Mouse (Mus musculus) midbrain, embryonic 15.5 days (tissue): ENCODE results near the gene Pde6d. TPM values are rescaled to one million over a fixed set of nuclear protein-coding genes. Genes with fewer than 3 reads are reported as not detected.
"Not testable (repeated sequence)": the region's sequence is repeated elsewhere in the genome, so short reads cannot be mapped to it uniquely, and the experiment has no call there.

Experiments
- ATAC-seq: fragments of 200-750 bp; cut with Nextera tagmentation; replicated peaks from 2 replicates; pipeline ENCODE4 v1.8.0; 2017; ENCODE audit warnings: moderate TSS enrichment
- H3K27ac ChIP-seq: fragments of 300-500 bp; sonication (generic); 2 replicates; pipeline ENCODE4 v1.5.1; 2015; ENCODE audit warnings: mild to moderate bottlenecking, inconsistent platforms
- H3K27me3 ChIP-seq: fragments of 300-500 bp; sonication (generic); replicated peaks from 2 replicates; pipeline ENCODE4 v1.6.1; 2015; ENCODE audit warnings: inconsistent platforms
- H3K36me3 ChIP-seq: fragments of 300-500 bp; sonication (generic); replicated peaks from 2 replicates; pipeline ENCODE4 v1.6.1; 2015; ENCODE audit warnings: inconsistent platforms
- H3K4me1 ChIP-seq: fragments of 300-500 bp; sonication (generic); 2 replicates; pipeline ENCODE4 v1.6.1; 2015; ENCODE audit warnings: inconsistent platforms
- H3K4me2 ChIP-seq: fragments of 300-500 bp; sonication (generic); 2 replicates; pipeline ENCODE4 v1.6.1; 2015; ENCODE audit warnings: inconsistent platforms, mild to moderate bottlenecking, moderate library complexity
- H3K4me3 ChIP-seq: fragments of 300-500 bp; sonication (generic); 2 replicates; pipeline ENCODE4 v1.5.1; 2015; ENCODE audit warnings: mild to moderate bottlenecking, inconsistent platforms
- H3K9ac ChIP-seq: fragments of 300-500 bp; sonication (generic); 2 replicates; pipeline ENCODE4 v1.6.1; 2015; ENCODE audit warnings: mild to moderate bottlenecking, inconsistent platforms
- H3K9me3 ChIP-seq: fragments of 300-500 bp; sonication (generic); 2 replicates; pipeline ENCODE4 v1.6.1; 2016; ENCODE audit warnings: inconsistent platforms
- WGBS: fragments of 180-500 bp; shearing (Covaris S2); methylation state at CpG from one replicate; pipeline ENCODE4 v1.1.7; 2015; ENCODE audit warnings: mixed read lengths; 5-methylcytosine and 5-hydroxymethylcytosine counted together
- polyA plus RNA-seq: library from polyadenylated mRNA; unstranded; fragments of >200 nt; fragmentation: Nextera tagmentation; extraction: Ambion mirVana; gene quantifications from 2 replicates; pipeline ENCODE4 v1.2.1, GENCODE M21; 2015

Pde6d gene
- polyA plus RNA-seq, 1 experiment from 2014 or later, result 103 TPM

- Histone ChIP-seq H3K4me2 (no peak overlapping the region), H3K4me1 (no peaks in the 10 kb centered on the region), H3K9ac (no peak overlapping the region), H3K27ac (no peak overlapping the region), H3K4me3 (no peak overlapping the region), H3K9me3 (no peaks in the 10 kb centered on the region), H3K36me3 (peaks cover 4% of the 10 kb centered on the region; the same call in 1 of the 2 replicates), H3K27me3 (no peaks in the 10 kb centered on the region)
- WGBS, result 85% methylated on average over 7 of the region's 7 CpGs
- no peak for ATAC-seq
Observed at GRCm38 (mm10) chr1:86557872-86558271, 24.6 kb downstream of the Pde6d start.

DNA sequence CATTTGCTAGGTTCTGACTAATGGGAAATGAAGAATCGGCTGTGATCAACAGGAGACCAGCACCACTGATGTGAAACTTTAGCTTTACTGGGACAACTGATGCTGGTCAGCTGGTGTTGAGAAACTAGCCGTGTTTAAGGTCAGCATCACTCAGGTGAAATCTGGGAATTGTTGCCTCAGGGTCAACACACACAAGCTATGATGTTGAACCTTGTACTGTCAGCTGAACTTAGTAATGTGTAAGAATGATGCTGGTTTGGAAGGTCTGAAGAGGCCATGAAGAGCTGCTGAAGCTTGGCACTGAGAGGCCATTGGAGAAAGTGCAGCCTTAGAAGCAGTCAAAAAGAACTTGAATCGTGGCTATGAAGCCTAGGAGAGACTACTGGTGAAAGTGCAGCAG lies 26.8 kb downstream of the Pde6d start:
- ATAC-seq, result no peak

DNA sequence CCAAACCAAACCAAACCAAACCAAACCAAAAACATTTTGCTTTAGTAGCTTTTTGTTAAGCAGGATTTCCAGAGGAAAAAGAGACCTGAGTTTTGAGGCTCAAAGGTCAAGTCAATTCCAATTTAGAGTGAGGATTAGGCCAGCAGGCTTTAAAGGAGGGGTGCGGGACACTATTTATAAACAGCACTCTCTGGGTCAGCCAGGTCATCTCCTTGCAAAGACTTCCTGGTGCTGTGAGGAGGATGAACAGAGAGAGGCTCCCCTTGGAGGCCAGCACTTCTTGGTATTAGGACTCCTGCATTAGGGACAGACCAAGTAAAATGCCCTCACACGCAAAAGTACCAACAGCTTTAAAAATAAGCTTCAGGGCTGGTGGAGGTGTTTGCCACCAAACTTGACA lies 30.6 kb downstream of the Pde6d start:
- no peak for ATAC-seq
- 19% methylated on average over 2 of the region's 2 CpGs for WGBS

More for the DNA sequence above, 26.8 kb downstream of the Pde6d start:
- Histone ChIP-seq H3K9me3 (no peaks in the 10 kb centered on the region), H3K4me2 (no peak overlapping the region), H3K36me3 (peaks cover 4% of the 10 kb centered on the region; the same call in 1 of the 2 replicates), H3K4me3 (no peak overlapping the region), H3K9ac (no peak overlapping the region), H3K27ac (no peak overlapping the region), H3K27me3 (no peaks in the 10 kb centered on the region), H3K4me1 (no peaks in the 10 kb centered on the region)
- WGBS, result 87% methylated on average over 3 of the region's 3 CpGs

DNA sequence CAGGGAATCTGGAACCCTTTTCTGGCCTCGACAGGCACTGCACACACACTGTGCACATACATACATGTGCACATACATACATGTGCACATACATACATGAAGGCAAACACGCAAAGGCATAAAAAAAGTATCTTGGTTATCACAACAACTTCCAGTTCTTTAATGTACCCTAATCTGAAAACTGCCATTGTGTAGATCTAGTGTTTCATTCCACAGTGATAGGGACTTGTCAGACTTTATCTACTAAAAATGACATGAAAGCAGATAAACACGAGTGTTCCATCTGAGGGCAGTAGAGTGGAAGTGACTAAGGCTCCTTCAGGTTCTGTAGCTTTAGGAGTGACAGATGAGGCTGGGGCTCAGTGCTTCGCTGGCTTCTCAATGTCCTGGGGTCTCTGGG lies 31.1 kb downstream of the Pde6d start:
- H3K27ac ChIP-seq, result no peak overlapping the region
- no peak overlapping the region for H3K9ac ChIP-seq
- no peaks in the 10 kb centered on the region; the same call in 1 of the 2 replicates for H3K36me3 ChIP-seq
- ATAC-seq, result no peak
- no peaks in the 10 kb centered on the region for H3K9me3 ChIP-seq
- no peaks in the 10 kb centered on the region for H3K27me3 ChIP-seq
- no peak overlapping the region for H3K4me3 ChIP-seq
- H3K4me1 ChIP-seq, result no peaks in the 10 kb centered on the region
- WGBS, result 67% methylated on average over 4 of the region's 4 CpGs
- no peak overlapping the region for H3K4me2 ChIP-seq

More for the DNA sequence above, 30.6 kb downstream of the Pde6d start:
- Histone ChIP-seq H3K4me1 (no peaks in the 10 kb centered on the region), H3K4me2 (no peak overlapping the region), H3K36me3 (peaks cover 2% of the 10 kb centered on the region; the same call in 1 of the 2 replicates), H3K9me3 (no peaks in the 10 kb centered on the region), H3K4me3 (no peak overlapping the region), H3K9ac (no peak overlapping the region), H3K27ac (no peak overlapping the region), H3K27me3 (no peaks in the 10 kb centered on the region)

DNA sequence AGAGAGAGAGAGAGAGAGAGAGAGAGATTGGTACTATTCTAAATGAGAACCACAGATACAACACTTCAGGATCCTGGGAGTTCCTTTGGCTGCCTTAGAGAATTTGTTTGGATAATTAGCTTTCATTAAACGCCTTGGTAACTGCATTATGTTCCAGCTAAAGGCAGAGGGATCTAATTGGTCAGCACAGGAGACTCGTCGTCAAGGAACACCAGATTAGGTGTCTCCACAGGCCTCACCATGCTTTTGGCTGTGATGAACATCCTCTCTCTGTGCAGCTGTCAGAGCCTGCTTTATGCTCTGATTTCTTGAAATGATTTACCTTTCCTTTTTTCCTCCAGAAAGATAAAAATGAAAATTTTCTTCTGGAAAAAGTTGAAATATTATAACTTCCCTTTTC lies 35.6 kb downstream of the Pde6d start:
- Histone ChIP-seq H3K4me2 (no peak overlapping the region), H3K27ac (no peak overlapping the region), H3K9ac (no peak overlapping the region), H3K9me3 (no peaks in the 10 kb centered on the region), H3K36me3 (peaks cover 20% of the 10 kb centered on the region), H3K27me3 (no peaks in the 10 kb centered on the region), H3K4me3 (no peak overlapping the region), H3K4me1 (no peaks in the 10 kb centered on the region)
- ATAC-seq, result no peak
- WGBS, result 50% methylated on average over 3 of the region's 3 CpGs

GRCm38 (mm10) chr1:86542584-86542983 lies 39.8 kb downstream of the Pde6d start:
- H3K36me3 ChIP-seq, result peaks cover 20% of the 10 kb centered on the region
- no peak overlapping the region for H3K4me2 ChIP-seq
- no peak overlapping the region for H3K27ac ChIP-seq
- no peaks in the 10 kb centered on the region for H3K9me3 ChIP-seq
- 90% methylated on average over 2 of the region's 2 CpGs for WGBS
- H3K27me3 ChIP-seq, result no peaks in the 10 kb centered on the region
- no peaks in the 10 kb centered on the region for H3K4me1 ChIP-seq
- no peak overlapping the region for H3K9ac ChIP-seq
- H3K4me3 ChIP-seq, result no peak overlapping the region
- no peak for ATAC-seq

DNA sequence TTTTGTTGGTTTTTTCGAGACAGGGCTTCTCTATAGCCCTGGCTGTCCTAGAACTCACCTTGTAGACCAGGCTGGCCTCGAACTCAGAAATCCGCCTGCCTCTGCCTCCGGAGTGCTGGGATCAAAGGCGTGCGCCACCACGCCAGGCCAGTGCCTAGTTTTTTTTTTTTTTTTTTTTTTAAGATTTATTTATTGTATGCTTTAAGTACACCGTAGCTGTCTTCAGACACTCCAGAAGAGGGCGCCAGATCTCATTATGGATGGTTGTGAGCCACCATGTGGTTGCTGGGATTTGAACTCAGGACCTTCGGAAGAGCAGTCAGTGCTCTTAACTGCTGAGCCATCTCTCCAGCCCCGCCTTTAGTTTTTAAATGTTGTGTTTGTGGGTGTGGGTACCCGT lies 42.8 kb downstream of the Pde6d start:
- not testable (repeated sequence) for H3K4me2 ChIP-seq, H3K9ac ChIP-seq, H3K27me3 ChIP-seq, H3K9me3 ChIP-seq, H3K4me3 ChIP-seq, ATAC-seq, H3K4me1 ChIP-seq, H3K27ac ChIP-seq
- 92% methylated on average over 12 of the region's 12 CpGs for WGBS
- peaks cover 14% of the 10 kb centered on the region for H3K36me3 ChIP-seq

GRCm38 (mm10) chr1:86538383-86538782 lies 44.0 kb downstream of the Pde6d start:
- H3K27ac ChIP-seq, result no peak overlapping the region
- no peak overlapping the region for H3K4me2 ChIP-seq
- 61% methylated on average over 3 of the region's 3 CpGs for WGBS
- no peaks in the 10 kb centered on the region for H3K27me3 ChIP-seq
- no peaks in the 10 kb centered on the region for H3K9me3 ChIP-seq
- H3K4me3 ChIP-seq, result no peak overlapping the region
- H3K9ac ChIP-seq, result no peak overlapping the region
- H3K4me1 ChIP-seq, result 0 out of 2 replicates have a peak, but pooled peaks cover 2% of the 10 kb centered on the region
- no peak for ATAC-seq
- H3K36me3 ChIP-seq, result peaks cover 11% of the 10 kb centered on the region

- 81% methylated on average over 6 of the region's 6 CpGs for WGBS
- H3K4me3 ChIP-seq, result no peak overlapping the region
- H3K27ac ChIP-seq, result peak overlapping the region; percentile 16; the same call in 1 of the 2 replicates
Observed at GRCm38 (mm10) chr1:86533411-86534130, 48.9 kb downstream of the Pde6d start.

DNA sequence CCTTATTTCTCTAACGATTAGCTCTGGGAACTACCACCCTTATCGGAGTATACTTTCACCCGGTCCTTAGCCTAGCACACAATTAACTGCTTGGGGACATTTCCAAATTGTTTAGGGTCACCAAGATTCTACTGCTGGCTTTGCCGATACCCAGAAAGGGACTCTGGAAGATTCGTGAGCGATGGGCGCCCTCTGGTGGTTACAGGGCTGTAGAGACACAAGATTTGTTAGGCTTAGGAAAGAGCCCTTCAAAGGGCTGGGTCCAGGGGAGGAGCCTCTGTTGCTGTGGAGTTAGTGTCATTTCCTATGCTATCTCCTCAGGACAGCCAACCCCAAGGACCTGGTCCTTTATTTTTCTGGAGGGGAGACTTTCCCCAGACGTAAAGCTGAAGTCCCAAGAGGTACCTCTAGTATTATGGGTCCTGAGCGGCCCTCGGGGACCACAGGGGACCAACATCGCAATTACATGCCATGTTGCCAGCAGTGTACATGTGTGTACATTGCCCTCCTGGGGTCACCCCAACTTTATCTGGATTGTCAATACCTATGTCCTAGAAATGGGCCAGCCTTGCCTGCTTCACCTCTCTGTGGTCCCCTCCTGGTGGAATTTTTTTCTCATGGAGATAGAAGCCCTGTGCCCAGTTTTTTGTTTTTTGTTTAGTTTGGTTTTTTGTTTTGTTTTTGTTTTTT lies 49.9 kb downstream of the Pde6d start:
- Histone ChIP-seq H3K9ac (no peak overlapping the region; the same call in 1 of the 2 replicates), H3K4me3 (no peak overlapping the region), H3K27ac (peak overlapping the region; percentile 47; the same call in 1 of the 2 replicates), H3K9me3 (no peaks in the 10 kb centered on the region), H3K4me2 (peak overlapping the region; percentile 24), H3K4me1 (peaks cover 39% of the 10 kb centered on the region), H3K27me3 (no peaks in the 10 kb centered on the region), H3K36me3 (peaks cover 8% of the 10 kb centered on the region; the same call in 1 of the 2 replicates)
- peak; percentile 50 for ATAC-seq
- 23% methylated on average over 11 of the region's 11 CpGs for WGBS

More at GRCm38 (mm10) chr1:86533411-86534130, 48.9 kb downstream of the Pde6d start:
- Histone ChIP-seq H3K36me3 (peaks cover 8% of the 10 kb centered on the region; the same call in 1 of the 2 replicates), H3K27me3 (no peaks in the 10 kb centered on the region), H3K9me3 (no peaks in the 10 kb centered on the region), H3K4me2 (no peak overlapping the region), H3K4me1 (peaks cover 39% of the 10 kb centered on the region), H3K9ac (no peak overlapping the region)
- ATAC-seq, result 0 out of 2 replicates have a peak, but pooled peaks have one; percentile 0

GRCm38 (mm10) chr1:86531547-86532321 lies 50.7 kb downstream of the Pde6d start:
- H3K9me3 ChIP-seq, result no peaks in the 10 kb centered on the region
- peak overlapping the region; percentile 47 for H3K27ac ChIP-seq
- peak; percentile 16 for ATAC-seq
- H3K4me1 ChIP-seq, result peaks cover 39% of the 10 kb centered on the region
- H3K27me3 ChIP-seq, result no peaks in the 10 kb centered on the region
- 7% methylated on average over 13 of the region's 13 CpGs for WGBS
- H3K36me3 ChIP-seq, result peaks cover 8% of the 10 kb centered on the region; the same call in 1 of the 2 replicates
- H3K4me2 ChIP-seq, result peak overlapping the region; percentile 24
- peak overlapping the region; percentile 3; the same call in 1 of the 2 replicates for H3K4me3 ChIP-seq
- H3K9ac ChIP-seq, result no peak overlapping the region
